Mouse (Mus musculus) cerebellum, adult 2 months (tissue): ENCODE measurements around the gene Lsm14b.

Experiments used
- CTCF ChIP-seq: fragments of 200-500 bp; IDR thresholded peaks from 2 replicates; pipeline ENCODE4 v1.5.1; 2011; ENCODE audit warnings: low read depth, mild to moderate bottlenecking, control low read depth, low read length, moderate library complexity, borderline replicate concordance; ENCODE audit not compliant: insufficient read depth
- POLR2A ChIP-seq: fragments of 200-500 bp; IDR thresholded peaks from 2 replicates; pipeline ENCODE4 v1.6.1; 2011; ENCODE audit warnings: low read length, control low read depth, borderline replicate concordance; ENCODE audit not compliant: insufficient read depth

- no peak for TF ChIP-seq POLR2A
- no peak for TF ChIP-seq CTCF
These were observed 38.3 kb upstream of the Lsm14b start for GRCm38 (mm10) chr2:179986437-179987022.
